Mouse (Mus musculus): ENCODE measurements around the gene Ubtd2. TPM values are rescaled to one million over a fixed set of nuclear protein-coding genes. Genes with fewer than 3 reads are reported as not detected.

Gene Ubtd2
- 2.4 and 3.1 TPM in 2 replicates for polyA plus RNA-seq (2012; rRNA removed)

- H3K36me3 ChIP-seq (ENCODE audit: control insufficient read depth, insufficient read depth, low read length) = no peaks in the 10 kb centered on the region
- peaks cover 6% of the 10 kb centered on the region; the same call in 1 of the 2 replicates for H3K27me3 ChIP-seq (ENCODE audit: control insufficient read depth, insufficient read depth, low read length)
- H3K4me3 ChIP-seq (ENCODE audit: extremely low read depth, insufficient read depth, insufficient read length) = peak within 1 kb of the TSS; percentile 86
- H3K4me1 ChIP-seq (ENCODE audit: control insufficient read depth, insufficient read depth, insufficient read length) = no peaks in the 10 kb centered on the region; the same call in 1 of the 2 replicates
- no peak for TF ChIP-seq CTCF (IDR thresholded peaks at IDR 0.05; ENCODE audit: extremely low read depth, insufficient read depth, insufficient read length, insufficient replicate concordance)
- WGBS = 1% methylated on average over 79 of the region's 86 CpGs
- peak; percentile 77 to 96 for DNase-seq (ENCODE audit: low read depth in 1 of 2, low spot score in 2 of 2)
- peak within 1 kb of the TSS; percentile 75 for H3K27ac ChIP-seq (ENCODE audit: insufficient read depth, low read length)
Measured at GRCm38 (mm10) chr11:32454800-32455506, at the start of gene Ubtd2. TSS of gene Ubtd2 (plus strand) at chr11:32455370.

- no peaks in the 10 kb centered on the region for H3K4me1 ChIP-seq (ENCODE audit: control insufficient read depth, insufficient read depth, insufficient read length)
- TF ChIP-seq POLR2A (IDR thresholded peaks at IDR 0.05; ENCODE audit: low read depth, low read length) = no peak
- no peak for TF ChIP-seq CTCF (IDR thresholded peaks at IDR 0.05; ENCODE audit: extremely low read depth, insufficient read depth, insufficient read length, insufficient replicate concordance)
- DNase-seq (ENCODE audit: low read depth in 1 of 2, low spot score in 2 of 2) = no peak
- 32% methylated on average over 3 of the region's 3 CpGs for WGBS
- H3K36me3 ChIP-seq (ENCODE audit: control insufficient read depth, insufficient read depth, low read length) = no peaks in the 10 kb centered on the region
- H3K4me3 ChIP-seq (ENCODE audit: extremely low read depth, insufficient read depth, insufficient read length) = no peak overlapping the region
- H3K27me3 ChIP-seq (ENCODE audit: control insufficient read depth, insufficient read depth, low read length) = no peaks in the 10 kb centered on the region
- H3K27ac ChIP-seq (ENCODE audit: insufficient read depth, low read length) = no peak overlapping the region
Measured at GRCm38 (mm10) chr11:32407863-32408262, 47.3 kb upstream of the Ubtd2 start.

- Histone ChIP-seq H3K4me1 (ENCODE audit: control insufficient read depth, insufficient read depth, insufficient read length) (no peaks in the 10 kb centered on the region), H3K4me3 (ENCODE audit: extremely low read depth, insufficient read depth, insufficient read length) (no peak overlapping the region), H3K27ac (ENCODE audit: insufficient read depth, low read length) (no peak overlapping the region), H3K27me3 (ENCODE audit: control insufficient read depth, insufficient read depth, low read length) (no peaks in the 10 kb centered on the region), H3K36me3 (ENCODE audit: control insufficient read depth, insufficient read depth, low read length) (no peaks in the 10 kb centered on the region)
- no peak for TF ChIP-seq POLR2A (IDR thresholded peaks at IDR 0.05; ENCODE audit: low read depth, low read length)
- TF ChIP-seq CTCF (IDR thresholded peaks at IDR 0.05; ENCODE audit: extremely low read depth, insufficient read depth, insufficient read length, insufficient replicate concordance) = no peak
- DNase-seq (ENCODE audit: low read depth in 1 of 2, low spot score in 2 of 2) = no peak
Measured at GRCm38 (mm10) chr11:32409052-32409451, 46.1 kb upstream of the Ubtd2 start.

GRCm38 (mm10) chr11:32409823-32410562, 45.2 kb upstream of the Ubtd2 start:
- H3K4me1 ChIP-seq (ENCODE audit: control insufficient read depth, insufficient read depth, insufficient read length) = no peaks in the 10 kb centered on the region
- H3K27me3 ChIP-seq (ENCODE audit: control insufficient read depth, insufficient read depth, low read length) = no peaks in the 10 kb centered on the region
- no peak overlapping the region for H3K27ac ChIP-seq (ENCODE audit: insufficient read depth, low read length)
- 89% methylated on average over 11 of the region's 11 CpGs for WGBS
- TF ChIP-seq CTCF (IDR thresholded peaks at IDR 0.05; ENCODE audit: extremely low read depth, insufficient read depth, insufficient read length, insufficient replicate concordance) (no peak), POLR2A (IDR thresholded peaks at IDR 0.05; ENCODE audit: low read depth, low read length) (no peak)
- DNase-seq (ENCODE audit: low read depth in 1 of 2, low spot score in 2 of 2) = no peak
- H3K4me3 ChIP-seq (ENCODE audit: extremely low read depth, insufficient read depth, insufficient read length) = no peak overlapping the region
- H3K36me3 ChIP-seq (ENCODE audit: control insufficient read depth, insufficient read depth, low read length) = no peaks in the 10 kb centered on the region

GRCm38 (mm10) chr11:32420001-32420400, 35.2 kb upstream of the Ubtd2 start:
- Histone ChIP-seq H3K4me3 (ENCODE audit: extremely low read depth, insufficient read depth, insufficient read length) (no peak overlapping the region), H3K4me1 (ENCODE audit: control insufficient read depth, insufficient read depth, insufficient read length) (no peaks in the 10 kb centered on the region), H3K27ac (ENCODE audit: insufficient read depth, low read length) (no peak overlapping the region), H3K36me3 (ENCODE audit: control insufficient read depth, insufficient read depth, low read length) (no peaks in the 10 kb centered on the region), H3K27me3 (ENCODE audit: control insufficient read depth, insufficient read depth, low read length) (no peaks in the 10 kb centered on the region)
- TF ChIP-seq CTCF (IDR thresholded peaks at IDR 0.05; ENCODE audit: extremely low read depth, insufficient read depth, insufficient read length, insufficient replicate concordance) (no peak), POLR2A (IDR thresholded peaks at IDR 0.05; ENCODE audit: low read depth, low read length) (no peak)
- DNase-seq (ENCODE audit: low read depth in 1 of 2, low spot score in 2 of 2) = no peak
- WGBS = 83% methylated on average over 5 of the region's 5 CpGs

- no peak for DNase-seq (ENCODE audit: low read depth in 1 of 2, low spot score in 2 of 2)
- Histone ChIP-seq H3K36me3 (ENCODE audit: control insufficient read depth, insufficient read depth, low read length) (no peaks in the 10 kb centered on the region), H3K27ac (ENCODE audit: insufficient read depth, low read length) (no peak overlapping the region), H3K4me1 (ENCODE audit: control insufficient read depth, insufficient read depth, insufficient read length) (no peaks in the 10 kb centered on the region), H3K4me3 (ENCODE audit: extremely low read depth, insufficient read depth, insufficient read length) (no peak overlapping the region), H3K27me3 (ENCODE audit: control insufficient read depth, insufficient read depth, low read length) (no peaks in the 10 kb centered on the region)
- 90% methylated on average over 12 of the region's 12 CpGs for WGBS
- TF ChIP-seq CTCF (IDR thresholded peaks at IDR 0.05; ENCODE audit: extremely low read depth, insufficient read depth, insufficient read length, insufficient replicate concordance) (no peak), POLR2A (IDR thresholded peaks at IDR 0.05; ENCODE audit: low read depth, low read length) (no peak)
Measured at GRCm38 (mm10) chr11:32423311-32423710, 31.9 kb upstream of the Ubtd2 start.

GRCm38 (mm10) chr11:32424600-32424999, 30.6 kb upstream of the Ubtd2 start:
- Histone ChIP-seq H3K27ac (ENCODE audit: insufficient read depth, low read length) (no peak overlapping the region), H3K4me1 (ENCODE audit: control insufficient read depth, insufficient read depth, insufficient read length) (no peaks in the 10 kb centered on the region), H3K27me3 (ENCODE audit: control insufficient read depth, insufficient read depth, low read length) (no peaks in the 10 kb centered on the region), H3K4me3 (ENCODE audit: extremely low read depth, insufficient read depth, insufficient read length) (no peak overlapping the region), H3K36me3 (ENCODE audit: control insufficient read depth, insufficient read depth, low read length) (no peaks in the 10 kb centered on the region)
- 83% methylated on average over 4 of the region's 4 CpGs for WGBS
- no peak for DNase-seq (ENCODE audit: low read depth in 1 of 2, low spot score in 2 of 2)
- TF ChIP-seq CTCF (IDR thresholded peaks at IDR 0.05; ENCODE audit: extremely low read depth, insufficient read depth, insufficient read length, insufficient replicate concordance) (no peak), POLR2A (IDR thresholded peaks at IDR 0.05; ENCODE audit: low read depth, low read length) (no peak)
